Mouse (Mus musculus) c-Kit-positive CD71-positive TER-119-negative erythroid progenitor cells, embryonic 14.5 days (primary cell): ENCODE data around the gene Uqcr11.
A peak's percentile ranks its signal among the peaks of the same experiment; 100 is the strongest.

ENCODE experiments used
- DNase-seq: peaks from one replicate; pipeline ENCODE4 v3.0.0-alpha.2; 2013; ENCODE audit warnings: low read depth

The Uqcr11 gene

DNA sequence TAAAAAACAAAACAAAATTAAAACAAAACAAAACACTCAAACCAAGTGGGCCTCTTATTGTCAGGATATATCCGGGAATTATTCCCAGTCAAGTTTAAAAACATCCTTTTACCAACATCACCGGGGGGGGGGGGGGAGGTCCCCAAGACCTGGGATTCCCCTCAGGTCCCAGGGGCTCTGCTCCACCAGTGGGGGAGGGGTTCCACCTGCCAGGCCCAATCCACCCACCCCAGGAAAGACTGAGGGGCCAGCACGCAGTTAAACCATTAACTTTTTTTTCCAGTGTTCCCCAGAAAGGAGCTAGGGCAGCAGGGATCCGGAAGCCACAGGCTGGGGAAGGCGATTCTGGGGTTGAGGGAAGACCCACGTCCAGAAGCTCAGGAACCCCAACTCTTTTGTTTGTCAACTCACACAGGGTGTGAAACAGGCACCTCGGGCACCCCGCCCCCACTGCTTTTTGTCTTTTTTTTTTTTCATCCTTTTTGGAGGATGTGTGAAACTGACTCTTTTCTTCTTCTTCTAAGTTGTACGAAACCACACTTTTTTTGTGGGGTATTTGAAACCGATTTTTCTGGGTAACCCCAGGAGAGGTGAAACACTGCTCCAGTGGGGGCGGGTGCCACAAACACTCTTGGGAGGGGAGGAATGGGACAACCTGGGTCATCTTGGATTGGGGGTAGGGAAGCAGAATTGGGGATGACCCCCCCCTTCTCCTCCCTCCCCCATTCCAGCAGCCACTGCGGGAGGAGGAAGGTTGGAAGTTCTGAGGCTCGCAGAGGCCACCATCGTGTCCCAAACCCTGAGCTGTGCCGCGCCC, 25.1 kb upstream of the Uqcr11 start:
- DNase-seq, result no peak

DNA sequence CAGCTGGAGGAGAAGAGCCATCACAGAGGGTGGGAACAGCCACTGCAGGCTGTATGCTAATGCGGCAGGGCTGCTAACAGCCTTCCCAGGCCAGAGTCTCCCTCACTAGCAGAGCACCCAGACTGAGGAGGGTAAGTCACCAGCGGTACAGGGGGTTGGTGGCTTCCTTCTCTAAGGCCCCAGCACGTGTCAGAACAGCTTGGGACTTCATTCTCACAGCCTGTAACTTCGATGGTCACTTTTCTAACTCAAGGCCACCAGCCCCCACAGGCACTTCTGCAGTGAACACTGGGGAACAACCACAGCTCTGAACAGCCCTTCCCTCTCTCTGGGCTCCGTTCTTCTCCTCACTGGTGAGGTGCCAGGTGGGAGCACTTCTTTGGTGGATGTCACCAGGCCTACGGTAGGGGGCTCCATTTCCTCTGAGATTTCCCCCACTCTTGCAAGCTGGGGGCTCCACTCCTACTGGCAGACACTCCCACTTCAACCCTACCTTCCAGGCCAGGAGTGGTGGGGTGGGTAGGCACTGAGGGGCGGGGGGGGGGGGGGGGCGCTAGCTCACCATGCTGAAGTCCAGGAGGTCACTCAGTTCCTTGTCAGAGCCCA, 23.8 kb upstream of the Uqcr11 start:
- DNase-seq, result no peak

DNA sequence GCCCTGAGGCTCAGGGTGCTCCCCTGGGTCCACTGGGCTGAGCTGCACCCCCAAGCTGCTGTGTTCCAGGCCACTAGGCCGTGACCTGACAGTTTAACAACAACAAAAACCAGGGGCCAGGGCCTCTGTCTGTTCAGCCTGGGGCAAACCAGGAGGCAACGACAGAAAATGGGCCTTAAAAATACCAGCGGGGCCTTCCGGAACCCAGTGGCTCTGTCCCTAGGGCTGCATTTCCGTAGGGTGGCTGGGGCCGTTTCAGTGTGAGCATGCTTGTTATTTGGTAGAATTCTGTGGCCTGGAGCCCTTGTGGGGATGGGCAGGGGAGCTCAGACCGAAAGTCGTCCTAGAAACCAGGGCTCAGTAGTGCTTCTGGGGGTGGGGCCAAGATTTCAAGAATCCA, 23.2 kb upstream of the Uqcr11 start:
- DNase-seq, result no peak

DNA sequence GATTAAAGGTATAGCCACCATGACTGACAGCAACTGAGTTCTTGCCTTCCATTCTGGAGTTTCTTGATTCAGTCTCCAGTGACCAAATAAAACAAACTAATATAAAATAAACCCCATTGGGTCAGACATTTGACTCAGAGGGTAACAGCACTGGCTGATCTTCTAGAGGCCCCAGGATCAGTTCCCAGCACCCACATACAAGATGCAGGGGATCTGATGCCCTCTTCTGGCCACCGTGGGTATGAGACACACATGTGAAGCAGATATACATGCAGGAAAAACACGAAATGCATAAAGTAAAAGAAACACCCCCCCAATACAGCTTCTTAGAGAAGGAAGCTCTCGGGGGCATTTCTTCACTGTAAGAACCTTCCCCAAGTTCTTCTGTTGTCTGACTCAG, 18.4 kb upstream of the Uqcr11 start:
- DNase-seq, result no peak

DNA sequence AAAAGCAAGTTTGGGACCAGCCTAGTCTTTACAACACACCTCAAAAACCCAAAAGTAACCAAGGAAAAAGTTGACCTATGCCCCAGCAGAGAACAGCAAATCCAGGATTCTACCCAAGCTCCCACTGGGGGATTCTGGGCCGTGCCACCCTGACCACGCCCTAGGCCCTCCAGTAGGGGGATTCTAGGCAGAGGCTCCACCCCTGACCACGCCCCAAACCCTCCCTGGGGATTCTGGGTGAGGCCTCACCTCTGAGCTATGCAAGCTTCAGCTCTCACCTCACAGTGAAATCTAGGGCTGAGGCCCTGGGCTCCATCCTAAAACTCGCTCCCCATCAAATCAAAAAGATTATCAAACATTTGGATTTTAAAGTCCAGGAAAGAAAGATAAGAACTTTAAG, 16.9 kb upstream of the Uqcr11 start:
- peak; percentile 87 for DNase-seq

DNA sequence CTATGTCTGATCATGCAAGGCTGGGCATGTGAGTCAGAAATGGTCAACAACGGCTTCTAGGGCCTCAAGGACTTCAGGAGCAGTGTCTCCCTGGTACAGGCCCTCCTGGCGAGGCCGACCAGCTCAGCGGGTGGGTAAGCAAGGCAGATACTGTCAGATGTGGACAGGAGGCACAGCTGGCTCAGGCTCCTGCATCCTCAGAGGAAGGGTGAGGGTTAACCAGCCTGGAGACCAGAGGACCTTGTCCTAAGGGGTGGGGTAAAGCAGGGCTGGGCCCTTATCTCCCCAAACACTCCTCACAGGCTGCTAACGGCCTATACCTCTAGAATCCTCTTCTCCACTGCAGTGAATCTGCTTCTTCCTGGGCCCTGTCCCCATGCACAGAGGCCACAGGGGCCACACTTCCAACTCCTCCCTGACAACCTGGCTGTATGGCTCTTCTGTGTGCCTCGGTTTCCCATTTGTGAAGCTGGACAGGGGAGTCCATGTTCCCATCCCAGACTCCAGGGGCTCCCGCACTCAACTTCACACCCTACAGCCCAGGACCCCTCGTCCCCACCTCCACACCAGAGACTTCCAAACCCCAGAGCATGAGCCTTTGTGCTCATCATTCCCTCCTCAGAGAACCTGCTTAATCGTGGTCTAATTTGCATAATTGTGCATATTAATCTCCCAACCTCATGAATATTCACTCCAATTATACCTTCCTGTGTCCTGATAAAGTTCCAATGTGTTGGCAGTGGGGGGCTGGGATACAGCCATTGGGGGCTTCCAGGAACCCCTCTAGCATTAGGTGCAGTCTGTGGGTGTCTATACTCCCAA, 15.2 kb upstream of the Uqcr11 start:
- DNase-seq, result peak; percentile 68

DNA sequence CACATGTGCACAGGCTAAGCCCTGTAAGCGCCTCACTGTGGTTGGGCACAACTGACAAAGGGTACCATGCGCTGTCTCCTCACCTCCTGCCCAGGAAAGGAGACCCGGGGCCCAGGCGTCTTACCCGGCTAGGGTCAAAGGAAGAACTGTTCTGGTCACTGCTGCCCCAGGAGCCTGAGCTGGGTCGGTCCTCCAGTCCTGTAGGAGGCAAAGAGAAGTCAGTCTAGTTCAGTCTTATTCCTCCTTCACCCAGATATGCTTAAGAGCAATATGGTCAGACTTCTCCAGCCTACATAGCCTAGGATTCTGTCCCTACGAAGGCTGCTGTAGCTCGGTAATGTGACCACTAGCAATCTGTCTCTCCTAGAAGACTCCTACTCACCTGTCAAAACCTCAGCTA, 14.6 kb upstream of the Uqcr11 start:
- DNase-seq, result no peak

DNA sequence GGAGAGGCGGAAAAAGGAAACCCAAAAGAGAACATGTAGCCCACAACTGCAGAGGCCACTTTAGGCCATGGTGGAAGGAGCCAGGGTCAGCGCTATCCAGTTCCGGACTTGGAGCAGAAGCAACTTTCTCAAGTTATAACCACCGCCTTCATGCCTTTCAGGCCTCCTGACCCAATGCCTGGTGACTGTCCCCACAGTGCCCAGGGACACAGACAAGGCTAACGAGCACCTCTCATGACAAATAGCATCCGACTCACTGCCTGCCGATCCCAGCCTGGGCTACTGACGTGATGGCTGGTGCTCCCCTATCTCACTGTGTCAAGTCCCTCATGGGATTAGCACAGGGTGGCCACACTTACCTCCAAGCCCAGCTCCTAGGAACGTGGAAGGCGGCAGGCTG, 14.1 kb upstream of the Uqcr11 start:
- no peak for DNase-seq

DNA sequence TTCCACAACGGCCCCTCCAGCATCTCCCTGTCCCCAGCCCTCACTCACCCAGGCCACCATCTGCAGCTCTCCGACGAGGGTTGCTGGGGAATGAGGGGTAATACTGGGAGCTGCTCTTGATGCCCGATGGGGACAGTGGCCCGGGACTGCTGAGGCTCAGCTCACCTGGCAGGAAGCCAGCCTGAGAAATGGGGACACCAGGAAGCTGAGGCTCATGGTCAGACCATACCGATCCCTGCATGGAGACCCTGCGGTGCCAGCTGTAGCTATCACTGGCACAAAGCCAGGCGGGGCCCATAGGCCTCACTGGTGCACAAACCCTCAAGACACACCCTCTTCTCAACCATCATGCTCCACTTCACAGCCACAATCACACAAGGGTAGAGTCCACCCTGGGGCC, 12.8 kb upstream of the Uqcr11 start:
- DNase-seq, result no peak

DNA sequence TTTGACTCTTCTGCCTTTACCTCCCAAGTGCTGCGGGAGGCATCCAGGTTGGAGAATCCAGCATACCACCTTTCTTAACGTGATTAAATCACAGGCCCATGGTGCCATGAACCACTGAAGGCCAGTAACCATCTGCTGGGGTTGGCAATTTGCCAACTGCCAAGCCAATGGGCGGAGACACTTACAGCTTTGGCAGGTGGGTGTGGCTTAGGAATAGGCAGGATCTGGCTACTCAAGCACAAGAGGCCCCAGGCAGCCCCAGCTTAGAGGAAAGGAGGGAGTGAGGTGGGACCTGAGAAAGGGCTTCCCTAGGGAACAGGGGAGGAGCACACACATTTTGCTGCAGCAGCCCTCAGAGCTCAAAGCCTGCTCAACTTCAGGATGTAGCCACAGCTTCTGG, 11.7 kb upstream of the Uqcr11 start:
- no peak for DNase-seq

DNA sequence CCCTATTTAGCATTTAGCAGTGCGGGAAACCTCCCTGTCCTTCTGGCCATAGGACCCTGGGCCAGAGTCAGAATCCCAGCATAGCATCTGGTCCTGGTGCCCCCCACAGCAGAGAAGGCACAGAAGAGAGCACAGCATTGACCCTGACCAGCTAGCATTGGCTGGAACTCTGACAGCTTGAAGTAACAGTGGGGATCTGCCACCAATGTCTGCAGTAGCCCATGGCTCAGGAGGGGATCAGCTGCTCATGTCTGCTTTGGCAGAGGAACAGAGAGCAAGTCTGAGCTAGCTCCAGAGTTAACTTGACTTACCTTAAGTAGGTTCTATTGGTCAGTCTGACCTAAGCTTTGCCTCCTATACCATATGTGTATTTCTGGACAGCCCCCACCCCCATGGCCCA, 11.2 kb upstream of the Uqcr11 start:
- DNase-seq, result no peak

DNA sequence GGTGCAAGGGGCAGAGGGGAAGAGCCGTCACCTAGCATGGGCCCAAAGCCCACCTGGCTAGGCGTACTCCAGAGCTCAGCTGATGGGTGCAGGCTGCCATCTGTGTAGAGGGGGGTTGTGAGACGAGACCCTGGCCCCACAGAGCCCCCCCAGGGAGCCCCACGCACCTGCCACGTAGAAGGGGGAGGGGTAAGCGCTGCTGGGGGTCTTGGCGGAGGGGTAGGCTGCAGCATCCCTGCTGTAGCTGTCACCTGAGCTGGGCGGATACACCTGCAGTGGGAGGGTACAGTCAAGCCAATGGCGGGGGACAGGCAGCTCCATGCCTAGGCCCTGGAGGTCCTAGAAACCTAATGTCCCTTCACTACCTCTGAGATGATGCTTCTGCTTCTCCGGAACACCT, 10.7 kb upstream of the Uqcr11 start:
- no peak for DNase-seq

DNA sequence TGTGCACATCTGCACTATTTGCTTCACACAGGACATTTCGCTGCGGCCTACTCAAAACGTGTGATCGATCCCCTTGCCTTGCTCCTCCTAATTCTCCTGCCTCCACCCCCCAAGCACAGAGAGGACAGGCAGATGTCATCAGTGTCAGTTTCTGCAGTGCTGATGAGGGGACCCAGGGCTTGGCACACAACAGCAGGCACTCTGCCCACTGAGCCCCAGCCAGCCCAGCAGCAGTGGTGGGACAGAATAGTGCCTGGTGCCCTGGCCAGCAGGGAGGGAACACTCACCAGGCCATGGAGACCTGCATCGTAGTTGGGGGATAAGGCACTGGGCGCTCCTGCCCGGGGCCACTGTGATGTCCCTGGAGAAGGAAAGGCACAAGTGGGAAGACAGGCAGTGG, 8.9 kb upstream of the Uqcr11 start:
- DNase-seq, result no peak

DNA sequence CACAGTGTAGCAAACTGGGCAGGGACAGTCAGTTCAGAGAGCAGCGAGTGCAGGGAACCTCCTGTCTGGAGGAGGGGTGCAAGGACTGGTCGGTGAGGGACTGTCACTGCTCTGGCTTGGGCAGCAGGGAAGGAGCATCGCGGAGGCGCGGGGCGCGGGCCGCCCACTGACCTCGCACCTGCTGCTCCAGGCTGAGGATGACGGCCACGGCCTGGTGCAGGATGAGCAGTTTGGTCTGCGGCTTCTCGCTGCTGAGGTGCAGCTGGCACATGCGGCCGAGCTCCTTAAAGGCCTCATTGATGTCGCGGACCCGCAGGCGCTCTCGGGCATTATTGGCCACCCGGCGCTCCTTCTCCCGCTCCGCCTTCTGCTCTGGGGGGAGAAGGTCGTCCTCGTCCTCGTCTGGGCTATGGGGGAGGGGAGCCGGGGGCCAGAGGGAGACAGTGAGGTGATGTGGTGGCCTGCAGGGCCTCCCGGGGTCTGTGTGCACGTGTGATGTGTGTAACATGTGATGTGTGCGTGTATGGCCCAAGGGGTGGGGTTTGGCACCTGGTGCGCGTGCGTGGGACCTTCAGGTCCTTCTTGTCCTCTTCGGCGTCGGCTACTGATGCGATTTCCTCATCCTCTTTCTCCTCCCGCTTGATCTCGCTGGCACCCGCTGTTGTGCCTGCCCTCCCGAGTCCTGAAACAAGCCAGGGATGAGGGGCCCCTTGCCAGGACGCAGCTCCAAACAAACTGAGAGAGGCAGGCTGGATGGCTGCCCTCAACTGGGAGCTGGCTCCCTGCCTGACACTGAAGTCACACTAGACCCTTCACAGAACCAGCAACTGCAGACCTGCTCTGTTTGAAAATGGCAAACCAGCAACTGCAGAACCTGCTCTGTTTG, 6.3 kb upstream of the Uqcr11 start:
- no peak for DNase-seq

DNA sequence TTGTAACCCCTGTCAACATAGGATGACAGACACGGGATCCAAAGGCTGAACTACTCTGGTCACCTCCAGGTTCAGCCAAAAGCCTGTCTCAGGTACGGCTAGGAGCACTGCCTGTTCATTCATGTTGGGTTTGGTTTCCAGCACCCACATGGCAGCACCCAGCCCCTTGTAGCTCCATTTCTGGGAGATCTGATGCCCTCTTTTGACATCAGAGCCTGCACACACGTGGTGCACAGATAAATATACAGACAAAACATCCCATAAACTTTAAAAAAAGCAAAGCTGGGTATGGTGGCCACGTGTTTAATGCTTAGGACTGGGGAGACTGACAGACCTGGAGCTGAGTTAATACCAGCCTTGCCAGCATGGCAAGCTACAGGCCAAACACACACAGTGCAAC, 1.3 kb upstream of the Uqcr11 start:
- no peak for DNase-seq

DNA sequence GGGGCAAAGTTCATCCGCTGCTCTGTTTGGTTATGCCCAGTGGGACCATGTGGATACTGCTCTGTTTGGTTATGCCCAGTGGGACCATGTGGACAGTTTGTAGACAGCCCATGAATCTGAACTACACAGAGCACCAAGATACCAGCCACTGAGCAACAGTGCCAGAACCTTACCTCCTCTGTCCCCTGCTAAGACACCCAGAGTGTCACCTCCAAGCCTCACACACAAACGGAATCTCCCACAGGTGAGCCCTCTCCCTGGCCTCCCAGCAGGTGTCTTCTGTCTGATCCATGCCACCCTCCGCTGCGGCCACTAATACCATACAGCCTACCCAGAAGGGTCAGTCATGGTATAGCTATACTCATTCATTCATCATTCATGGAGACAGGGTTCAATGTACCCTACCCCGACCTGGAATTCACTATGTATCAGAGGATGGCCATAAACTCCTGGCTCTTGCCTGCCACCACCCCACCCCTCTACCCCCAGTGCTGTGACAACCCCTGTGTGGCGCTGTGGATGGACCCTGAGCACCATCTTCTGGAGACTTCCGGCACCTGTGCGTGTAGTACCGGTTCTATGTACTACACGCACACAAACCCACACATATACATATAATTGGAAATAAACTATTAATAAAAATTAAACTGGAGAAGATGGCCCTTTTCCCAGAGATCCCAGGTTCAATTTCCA, 1.0 kb downstream of the Uqcr11 start:
- DNase-seq, result no peak

DNA sequence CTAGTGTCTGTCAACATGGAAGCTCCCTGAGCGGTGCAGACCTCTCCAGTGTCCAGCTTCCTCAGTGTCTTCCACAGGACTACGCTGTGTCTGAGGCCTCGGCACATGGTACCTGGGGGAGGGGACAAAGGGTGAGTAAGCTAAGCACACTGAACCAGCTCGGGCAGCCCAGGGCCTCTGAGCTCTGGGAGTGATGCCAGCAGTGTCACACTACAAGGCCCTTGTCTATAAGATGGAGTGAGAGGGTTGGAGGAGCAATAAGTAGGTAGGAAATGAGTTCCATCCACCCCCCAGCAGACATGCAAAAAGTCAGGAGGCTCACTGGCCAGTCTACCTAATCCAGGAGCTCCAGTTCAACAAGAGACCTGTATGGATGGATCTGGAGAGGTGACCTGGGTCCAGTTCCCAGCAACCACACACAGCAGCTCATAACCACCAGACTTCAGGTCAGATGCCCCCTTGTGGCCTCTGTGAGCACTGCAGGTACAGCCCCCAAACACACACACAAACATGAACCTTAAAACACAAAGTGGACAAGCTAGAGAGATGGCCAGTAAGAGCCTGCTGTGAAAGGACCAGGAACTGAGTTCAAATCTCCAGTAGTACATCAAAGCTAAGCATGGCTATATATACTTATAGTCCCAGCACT, 3.5 kb downstream of the Uqcr11 start:
- no peak for DNase-seq

DNA sequence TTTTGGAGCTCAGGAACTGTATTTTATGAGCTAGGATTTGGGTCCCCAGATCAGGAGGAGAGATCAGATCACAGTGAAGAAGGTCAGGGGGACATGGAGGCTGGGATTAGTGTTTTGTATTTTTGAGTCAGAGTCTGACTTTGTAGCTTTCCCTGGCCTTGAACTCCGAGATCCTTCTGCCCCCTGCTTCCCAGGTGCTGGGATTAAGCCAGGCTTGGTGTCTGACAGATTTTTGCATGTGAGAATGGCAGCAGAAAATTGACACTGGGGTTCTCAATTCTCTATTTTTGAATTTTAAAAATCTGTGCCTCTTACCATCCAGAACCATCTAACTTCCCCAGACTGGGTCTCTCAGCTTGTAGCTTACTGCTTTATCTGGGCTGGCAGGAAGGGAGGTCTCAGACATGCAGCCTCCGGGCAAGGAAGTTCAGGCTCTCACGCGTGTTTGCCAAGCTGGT, 5.9 kb downstream of the Uqcr11 start:
- DNase-seq, result no peak

DNA sequence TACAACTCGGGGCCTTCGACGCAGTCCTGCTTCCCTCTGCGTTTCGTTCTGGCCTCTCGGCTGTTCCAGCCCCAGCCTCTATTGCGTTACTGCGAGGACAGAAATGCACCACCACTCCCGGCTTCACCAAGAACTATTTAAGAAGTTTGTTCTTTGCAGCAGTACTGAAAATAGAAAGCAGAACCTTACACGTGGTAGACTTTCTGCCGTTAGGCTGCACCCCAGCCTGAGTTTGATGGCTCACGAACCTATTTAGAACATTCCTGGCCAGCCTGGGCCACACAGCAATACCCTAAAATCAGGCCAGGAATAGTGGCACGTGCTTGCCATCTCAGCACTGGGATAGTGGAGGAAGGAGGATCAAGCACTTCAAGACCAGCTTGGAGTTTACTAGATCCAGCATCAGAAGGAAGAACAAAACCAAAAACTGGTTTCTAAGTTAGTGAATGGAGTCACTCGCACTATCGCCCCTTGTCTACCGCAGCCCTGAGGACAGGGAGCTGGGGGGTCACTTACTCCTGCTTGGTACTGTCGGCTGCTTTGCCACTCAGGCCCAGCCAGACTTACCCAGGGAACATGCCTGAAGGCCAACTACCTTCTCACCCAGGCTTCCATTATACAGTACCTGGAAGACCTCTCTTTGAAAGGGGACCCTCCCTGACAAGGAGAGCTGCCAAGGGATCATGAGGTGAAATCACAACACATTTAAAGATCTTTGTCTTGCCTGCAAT, 6.5 kb downstream of the Uqcr11 start:
- no peak for DNase-seq
